Mouse (Mus musculus): ENCODE measurements around the gene Uvrag.

- TF ChIP-seq CTCF (IDR thresholded peaks at IDR 0.05; ENCODE audit: borderline replicate concordance, insufficient read depth, low read length) = no peak
- no peak for TF ChIP-seq POLR2A (IDR thresholded peaks at IDR 0.05; ENCODE audit: low read depth, low read length)
These were observed 279.9 kb downstream of the Uvrag start for GRCm38 (mm10) chr7:98861002-98861401.
